Mouse (Mus musculus): ENCODE results near the gene Map4k3. TPM values are rescaled to one million over a fixed set of nuclear protein-coding genes. Genes with fewer than 3 reads are reported as not detected.

The Map4k3 gene
- polyA plus RNA-seq, 1 experiment from 2014 or later, result 32.5 TPM

DNA sequence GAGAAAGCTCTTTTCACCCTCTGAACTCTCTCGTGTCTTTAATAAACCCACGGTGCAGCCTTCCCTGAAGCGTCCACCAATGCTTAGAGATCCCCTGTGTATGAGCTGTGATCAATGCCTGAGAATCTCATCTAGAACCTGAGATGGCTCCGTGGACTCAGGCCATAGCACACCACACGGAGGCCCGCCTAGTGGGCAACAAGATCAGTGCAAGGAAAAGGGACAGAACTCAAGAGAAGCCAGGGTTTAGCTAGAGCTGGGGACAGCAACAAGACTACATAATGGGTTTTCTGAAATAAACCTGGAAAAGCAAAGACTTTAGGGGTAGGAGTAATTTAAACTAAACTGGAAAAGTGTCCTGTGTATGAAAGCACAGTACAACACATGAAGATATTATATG, 5.2 kb downstream of the Map4k3 start:
- no peak for ATAC-seq (ENCODE audit: low FRiP score, low read depth)
- Histone ChIP-seq H3K9ac (no peak overlapping the region), H3K27ac (no peak overlapping the region), H3K4me1 (peaks cover 24% of the 10 kb centered on the region), H3K36me3 (no peaks in the 10 kb centered on the region), H3K4me3 (no peak overlapping the region), H3K9me3 (no peaks in the 10 kb centered on the region), H3K27me3 (replicated peaks) (no peaks in the 10 kb centered on the region), H3K4me2 (replicated peaks) (no peak overlapping the region)
- 85% methylated on average over 6 of the region's 6 CpGs for WGBS

DNA sequence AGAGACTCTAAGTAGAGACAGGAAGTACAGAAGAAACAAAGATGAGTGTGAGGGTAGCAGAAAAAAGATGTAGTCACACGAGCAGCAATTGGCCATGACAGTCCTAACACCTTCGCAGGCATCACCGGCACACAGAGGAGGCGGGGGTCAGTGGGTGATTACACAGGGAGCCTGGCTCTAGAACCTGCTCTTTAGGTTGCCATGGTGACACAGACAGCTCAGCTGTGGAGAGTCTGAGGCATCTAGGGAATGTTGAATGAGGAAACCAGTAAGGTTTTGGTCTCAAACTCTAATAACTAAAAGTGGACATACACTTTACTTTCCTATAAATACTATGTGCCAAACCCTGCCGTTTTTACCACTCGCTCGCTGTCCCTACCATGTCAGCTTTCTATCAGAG, 6.6 kb downstream of the Map4k3 start:
- Histone ChIP-seq H3K9ac (no peak overlapping the region), H3K27ac (no peak overlapping the region), H3K4me1 (peaks cover 21% of the 10 kb centered on the region), H3K36me3 (no peaks in the 10 kb centered on the region), H3K9me3 (no peaks in the 10 kb centered on the region), H3K4me2 (replicated peaks) (no peak overlapping the region), H3K27me3 (replicated peaks) (no peaks in the 10 kb centered on the region), H3K4me3 (no peak overlapping the region)
- 74% methylated on average over 7 of the region's 7 CpGs for WGBS
- no peak for ATAC-seq (ENCODE audit: low FRiP score, low read depth)

DNA sequence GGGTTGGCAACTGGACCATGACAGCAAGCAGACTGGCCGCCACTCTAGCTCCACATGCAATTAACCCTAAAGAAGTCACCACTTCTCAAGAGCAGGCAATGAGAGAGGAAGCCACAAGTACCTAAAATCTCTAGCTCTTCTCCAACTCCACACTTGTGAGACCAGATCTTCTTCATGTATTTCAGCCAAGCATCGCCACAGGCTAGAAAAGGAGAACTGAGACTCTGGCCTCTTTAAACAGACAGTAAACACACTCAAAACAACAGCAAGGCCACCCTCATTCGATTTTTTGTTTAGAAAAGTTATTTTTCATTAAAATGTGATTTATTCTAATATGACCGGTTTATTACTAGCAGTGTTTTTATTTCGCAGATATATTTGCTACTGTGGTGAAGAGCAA, 9.0 kb downstream of the Map4k3 start:
- Histone ChIP-seq H3K9ac (no peak overlapping the region), H3K4me2 (replicated peaks) (no peak overlapping the region), H3K4me3 (no peak overlapping the region), H3K4me1 (peaks cover 9% of the 10 kb centered on the region; the same call in 1 of the 2 replicates), H3K27ac (no peak overlapping the region), H3K27me3 (replicated peaks) (no peaks in the 10 kb centered on the region), H3K9me3 (no peaks in the 10 kb centered on the region), H3K36me3 (no peaks in the 10 kb centered on the region)
- ATAC-seq (ENCODE audit: low FRiP score, low read depth), result no peak
- WGBS, result 89% methylated on average over 5 of the region's 5 CpGs

DNA sequence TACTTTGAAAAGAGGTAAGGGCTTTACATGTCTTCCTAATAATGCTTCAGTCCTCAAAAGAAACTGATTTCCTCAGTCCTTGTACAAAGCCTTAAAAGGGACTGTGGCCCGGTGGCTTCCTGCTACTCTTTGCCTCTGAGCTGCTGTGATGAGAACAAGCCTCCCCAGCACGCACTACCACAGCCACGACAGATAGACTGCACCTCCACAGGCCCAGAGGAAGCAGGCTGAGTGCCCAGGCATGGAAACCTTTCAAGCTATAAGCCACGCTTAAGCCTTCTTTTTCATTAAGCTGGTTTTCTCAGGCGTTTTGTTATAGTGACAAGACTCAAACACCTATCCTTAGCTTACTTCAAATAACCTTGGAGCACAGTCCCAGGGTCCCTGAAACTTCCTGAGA, 10.0 kb downstream of the Map4k3 start:
- ATAC-seq (ENCODE audit: low FRiP score, low read depth), result no peak
- 85% methylated on average over 5 of the region's 5 CpGs for WGBS
- Histone ChIP-seq H3K27ac (no peak overlapping the region), H3K36me3 (no peaks in the 10 kb centered on the region), H3K4me1 (peaks cover 9% of the 10 kb centered on the region; the same call in 1 of the 2 replicates), H3K4me2 (replicated peaks) (no peak overlapping the region), H3K27me3 (replicated peaks) (no peaks in the 10 kb centered on the region), H3K9ac (no peak overlapping the region), H3K9me3 (no peaks in the 10 kb centered on the region), H3K4me3 (no peak overlapping the region)

DNA sequence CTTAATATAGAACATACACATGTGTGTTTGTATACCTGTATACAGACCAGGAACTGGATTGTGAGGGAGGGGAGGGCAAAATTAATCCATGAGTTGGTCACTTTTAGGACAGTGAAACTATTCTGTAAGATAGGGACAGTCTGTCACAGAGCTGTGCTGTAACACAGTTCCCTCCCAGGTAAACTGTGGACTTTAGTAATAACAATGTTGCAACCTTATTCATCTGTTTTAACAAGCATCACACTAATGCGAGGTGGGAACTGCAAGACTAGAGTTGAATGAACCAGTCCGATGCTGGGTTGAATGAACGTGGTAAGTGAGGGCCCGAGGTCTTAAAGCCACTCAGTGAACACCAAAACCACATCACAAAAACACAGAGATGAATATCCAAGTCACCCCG, 14.7 kb downstream of the Map4k3 start:
- no peak for ATAC-seq (ENCODE audit: low FRiP score, low read depth)
- peaks cover 18% of the 10 kb centered on the region for H3K4me1 ChIP-seq
- 93% methylated on average over 5 of the region's 5 CpGs for WGBS

DNA sequence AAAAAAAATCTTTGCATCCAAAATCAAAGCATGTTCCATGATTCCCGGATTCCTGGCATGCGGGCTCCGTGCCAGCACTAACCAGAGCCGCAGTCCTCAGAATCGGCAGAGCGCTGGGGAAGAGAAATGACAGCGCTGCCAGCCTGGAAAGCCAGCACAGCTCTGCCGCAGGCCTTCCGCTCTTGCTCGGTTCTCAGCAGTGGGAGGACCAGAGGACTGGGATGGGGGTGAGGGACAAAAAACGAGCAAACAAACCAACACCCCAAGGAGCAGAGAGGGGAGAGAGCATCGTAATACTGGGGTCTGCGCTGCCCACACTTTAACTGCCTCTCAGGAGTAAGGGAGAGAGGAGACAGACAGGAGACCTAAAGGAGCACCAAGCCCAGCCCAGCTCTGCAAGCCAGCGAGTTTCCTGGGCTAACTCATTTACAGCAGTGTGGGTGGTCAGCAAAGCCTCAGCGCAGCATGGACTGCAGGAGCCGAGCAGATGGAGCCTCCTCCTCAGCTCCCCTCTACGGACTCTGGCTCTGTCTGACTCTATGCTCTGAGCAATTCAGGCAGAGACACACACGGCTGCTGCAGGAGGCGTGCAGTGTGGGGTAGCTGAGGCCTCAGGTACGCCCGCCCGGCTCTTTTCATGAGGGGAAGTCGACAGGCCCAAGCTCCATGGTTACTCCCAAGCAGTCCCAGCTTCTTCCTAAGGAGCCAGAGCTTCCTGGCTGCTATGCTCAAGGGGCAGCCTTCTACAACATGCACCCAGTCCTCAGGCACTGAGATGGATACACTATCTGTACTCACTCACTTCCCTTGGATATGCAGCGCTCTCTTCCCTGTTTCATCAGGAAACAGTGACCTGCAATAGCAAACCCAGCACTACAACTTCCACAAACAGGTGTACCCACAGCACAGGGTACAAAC, 18.1 kb downstream of the Map4k3 start:
- no peak overlapping the region for H3K4me3 ChIP-seq
- H3K27me3 ChIP-seq (replicated peaks), result no peaks in the 10 kb centered on the region
- H3K4me2 ChIP-seq (replicated peaks), result peak overlapping the region; percentile 51
- peaks cover 29% of the 10 kb centered on the region for H3K4me1 ChIP-seq
- no peak overlapping the region; the same call in 1 of the 2 replicates for H3K27ac ChIP-seq
- H3K36me3 ChIP-seq, result no peaks in the 10 kb centered on the region
- 29% methylated on average over 24 of the region's 24 CpGs for WGBS
- ATAC-seq (ENCODE audit: low FRiP score, low read depth), result peak; percentile 80
- peak overlapping the region; percentile 42; the same call in 1 of the 2 replicates for H3K9ac ChIP-seq
- no peaks in the 10 kb centered on the region for H3K9me3 ChIP-seq

More for the DNA sequence above, 14.7 kb downstream of the Map4k3 start:
- no peak overlapping the region for H3K9ac ChIP-seq
- no peak overlapping the region for H3K4me2 ChIP-seq (replicated peaks)
- H3K4me3 ChIP-seq, result no peak overlapping the region
- H3K36me3 ChIP-seq, result no peaks in the 10 kb centered on the region
- no peak overlapping the region for H3K27ac ChIP-seq
- H3K9me3 ChIP-seq, result no peaks in the 10 kb centered on the region
- no peaks in the 10 kb centered on the region for H3K27me3 ChIP-seq (replicated peaks)

DNA sequence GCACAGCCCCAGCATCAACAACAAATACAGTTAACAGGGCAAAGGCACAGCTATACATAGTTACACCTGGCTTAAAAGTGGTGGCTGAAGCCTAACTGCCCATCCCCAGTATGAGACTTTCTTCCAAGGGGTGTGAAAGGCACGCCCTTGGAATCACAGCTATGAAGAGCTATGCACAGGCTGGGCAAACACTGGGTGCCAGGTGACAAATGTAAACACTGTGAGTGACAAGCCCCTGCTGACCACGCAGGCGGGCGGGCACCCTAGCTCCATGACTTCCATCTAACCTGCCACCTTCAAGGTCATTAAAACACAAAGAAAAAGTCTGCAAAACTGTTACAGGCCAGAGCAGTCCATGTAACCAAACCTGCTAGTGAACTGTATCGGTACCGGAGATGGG, 19.5 kb downstream of the Map4k3 start:
- Histone ChIP-seq H3K9ac (no peak overlapping the region), H3K27ac (no peak overlapping the region), H3K9me3 (no peaks in the 10 kb centered on the region), H3K36me3 (no peaks in the 10 kb centered on the region), H3K4me1 (peaks cover 29% of the 10 kb centered on the region), H3K4me3 (no peak overlapping the region), H3K4me2 (replicated peaks) (no peak overlapping the region), H3K27me3 (replicated peaks) (no peaks in the 10 kb centered on the region)
- ATAC-seq (ENCODE audit: low FRiP score, low read depth), result no peak
- WGBS, result 87% methylated on average over 6 of the region's 6 CpGs

DNA sequence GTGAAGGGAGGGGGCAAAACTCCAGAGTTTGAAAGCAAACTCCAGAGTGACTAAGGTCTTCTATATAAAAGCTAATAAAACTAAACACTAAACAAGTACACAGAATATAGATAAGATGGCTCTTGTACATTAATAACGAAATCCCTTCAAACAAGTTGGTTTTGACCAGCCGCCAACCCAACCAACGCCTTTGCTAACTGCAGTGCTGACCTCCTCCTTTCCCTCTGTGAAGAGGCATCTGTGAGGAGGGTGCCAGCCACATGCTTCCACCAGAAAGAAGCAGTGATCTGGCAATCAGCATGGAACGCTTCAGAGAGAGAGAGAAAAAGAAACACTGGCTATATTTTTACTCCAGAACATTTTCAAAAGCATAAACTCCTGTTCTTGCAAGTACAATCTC, 21.1 kb downstream of the Map4k3 start:
- H3K4me2 ChIP-seq (replicated peaks), result no peak overlapping the region
- peaks cover 29% of the 10 kb centered on the region for H3K4me1 ChIP-seq
- H3K36me3 ChIP-seq, result no peaks in the 10 kb centered on the region
- ATAC-seq (ENCODE audit: low FRiP score, low read depth), result no peak
- H3K9me3 ChIP-seq, result no peaks in the 10 kb centered on the region
- H3K4me3 ChIP-seq, result no peak overlapping the region
- no peak overlapping the region for H3K27ac ChIP-seq
- no peak overlapping the region for H3K9ac ChIP-seq
- WGBS, result 84% methylated on average over 4 of the region's 4 CpGs
- no peaks in the 10 kb centered on the region for H3K27me3 ChIP-seq (replicated peaks)

DNA sequence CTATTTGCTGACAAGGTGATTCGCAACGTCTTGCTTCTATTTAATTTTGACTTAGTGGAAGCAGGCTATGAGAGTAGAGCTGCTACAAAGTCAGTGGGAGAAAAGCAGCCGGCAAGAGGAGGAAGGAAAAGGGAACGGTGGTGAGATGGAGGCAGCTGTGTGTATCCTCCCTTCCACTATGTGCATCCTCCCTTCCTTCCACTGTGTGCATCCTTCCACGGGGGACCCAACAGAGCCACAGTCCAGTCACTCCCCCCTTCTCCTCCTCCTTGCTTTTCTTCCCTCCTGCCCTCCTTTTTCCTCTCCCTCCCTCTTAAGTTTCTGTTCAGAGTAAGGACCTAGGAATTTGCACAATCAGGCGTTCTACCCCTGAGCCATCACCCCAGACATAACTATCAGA, 21.7 kb downstream of the Map4k3 start:
- Histone ChIP-seq H3K4me1 (peaks cover 32% of the 10 kb centered on the region), H3K9ac (no peak overlapping the region), H3K27ac (no peak overlapping the region), H3K4me2 (replicated peaks) (no peak overlapping the region), H3K9me3 (no peaks in the 10 kb centered on the region), H3K27me3 (replicated peaks) (no peaks in the 10 kb centered on the region), H3K36me3 (no peaks in the 10 kb centered on the region), H3K4me3 (no peak overlapping the region)
- 81% methylated on average over 6 of the region's 6 CpGs for WGBS
- no peak for ATAC-seq (ENCODE audit: low FRiP score, low read depth)

DNA sequence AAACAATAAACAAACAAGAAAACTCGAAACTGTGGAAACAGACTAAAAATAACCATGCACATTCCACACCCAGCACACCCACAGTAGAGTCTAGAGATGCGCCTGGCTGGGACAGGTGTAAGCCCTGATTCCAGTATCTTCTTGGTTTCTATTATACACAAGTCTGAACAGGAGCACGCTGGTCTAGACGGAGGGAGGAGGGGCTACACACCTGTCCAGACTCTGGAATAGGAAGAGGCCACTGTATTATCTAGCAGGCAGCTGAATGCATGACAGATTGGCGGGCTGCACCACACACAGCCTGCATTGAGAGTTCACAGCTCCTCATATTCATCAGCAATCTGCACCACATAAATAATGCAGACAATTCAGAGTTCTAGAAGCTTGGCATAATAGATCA, 26.6 kb downstream of the Map4k3 start:
- Histone ChIP-seq H3K36me3 (no peaks in the 10 kb centered on the region), H3K27ac (no peak overlapping the region), H3K4me2 (replicated peaks) (no peak overlapping the region), H3K9me3 (no peaks in the 10 kb centered on the region), H3K4me3 (no peak overlapping the region), H3K4me1 (peaks cover 26% of the 10 kb centered on the region), H3K27me3 (replicated peaks) (no peaks in the 10 kb centered on the region), H3K9ac (no peak overlapping the region)
- ATAC-seq (ENCODE audit: low FRiP score, low read depth), result peak; percentile 54; the same call in 1 of the 2 replicates
- WGBS, result 62% methylated on average over 5 of the region's 5 CpGs

DNA sequence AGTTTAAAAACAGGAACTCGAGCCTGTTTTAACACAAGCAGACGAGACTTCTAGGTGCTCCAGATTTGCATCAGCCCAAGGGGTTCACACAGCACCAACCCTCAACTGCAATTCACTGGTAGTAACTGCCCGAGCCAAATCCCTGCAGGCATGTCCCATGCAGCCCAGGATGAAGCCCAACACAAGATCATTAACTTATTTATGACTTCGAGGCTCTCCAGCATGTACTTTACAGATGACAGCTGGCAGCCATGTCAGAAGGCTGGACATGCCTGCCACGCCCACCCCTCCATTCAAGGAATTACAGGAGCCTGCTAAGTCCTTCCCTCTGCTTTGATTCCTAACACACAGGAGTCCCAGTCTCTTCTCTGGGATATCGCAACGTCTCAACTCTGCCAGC, 29.4 kb downstream of the Map4k3 start:
- Histone ChIP-seq H3K4me1 (peaks cover 18% of the 10 kb centered on the region), H3K9ac (no peak overlapping the region), H3K27ac (no peak overlapping the region), H3K27me3 (replicated peaks) (no peaks in the 10 kb centered on the region), H3K4me3 (no peak overlapping the region), H3K36me3 (no peaks in the 10 kb centered on the region), H3K9me3 (no peaks in the 10 kb centered on the region), H3K4me2 (replicated peaks) (no peak overlapping the region)
- ATAC-seq (ENCODE audit: low FRiP score, low read depth), result no peak
- 63% methylated on average over 7 of the region's 7 CpGs for WGBS

DNA sequence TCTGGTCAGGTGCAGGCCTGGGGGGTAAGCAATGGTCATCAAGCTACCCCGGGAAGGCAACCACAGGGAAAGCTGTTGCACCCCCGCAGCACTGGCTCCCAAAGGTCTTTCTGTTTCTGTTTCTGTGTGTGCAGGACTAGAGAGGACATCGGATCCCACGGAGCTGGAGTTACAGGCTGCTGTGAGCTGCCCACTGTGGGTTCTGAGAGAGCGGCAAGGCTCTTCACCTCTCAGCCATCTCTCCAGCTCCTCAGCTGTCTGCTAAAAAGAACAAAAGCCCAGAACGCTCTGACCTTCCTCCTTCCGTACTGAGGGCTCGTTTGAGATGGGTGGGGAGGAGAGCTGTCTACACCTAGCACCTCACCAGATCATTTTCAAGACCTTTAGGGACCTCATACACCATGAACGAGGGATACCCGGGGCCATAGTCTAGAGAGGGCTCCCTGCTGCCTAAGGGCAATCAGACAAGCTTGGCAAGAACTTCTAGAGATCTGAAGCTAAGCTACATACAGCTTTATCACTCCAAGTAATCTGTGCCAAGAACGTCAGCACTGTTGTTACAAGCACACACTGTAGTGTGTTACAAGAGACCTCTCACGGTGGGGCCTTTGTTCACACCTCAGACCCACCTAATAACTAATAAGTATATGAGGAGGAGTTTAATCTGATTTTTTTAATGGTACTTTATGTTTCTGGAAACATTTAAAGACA, 29.9 kb downstream of the Map4k3 start:
- no peaks in the 10 kb centered on the region for H3K9me3 ChIP-seq
- H3K9ac ChIP-seq, result no peak overlapping the region
- no peak overlapping the region for H3K4me2 ChIP-seq (replicated peaks)
- no peak overlapping the region for H3K27ac ChIP-seq
- no peak overlapping the region for H3K4me3 ChIP-seq
- WGBS, result 71% methylated on average over 12 of the region's 12 CpGs
- no peaks in the 10 kb centered on the region for H3K36me3 ChIP-seq
- peaks cover 18% of the 10 kb centered on the region for H3K4me1 ChIP-seq
- H3K27me3 ChIP-seq (replicated peaks), result no peaks in the 10 kb centered on the region
- ATAC-seq (ENCODE audit: low FRiP score, low read depth), result no peak

Data from neural tube, embryonic 12.5 days (tissue).